Mouse (Mus musculus) kidney, adult 2 months (tissue): ENCODE measurements around the gene Zfp612. TPM values are rescaled to one million over a fixed set of nuclear protein-coding genes. Genes with fewer than 3 reads are reported as not detected.

Experiments
- DNase-seq: peaks from one replicate; pipeline ENCODE4 v3.0.0; 2021
- H3K27ac ChIP-seq: fragments of 200-500 bp; 2 replicates; pipeline ENCODE4 v1.5.1; 2012; ENCODE audit warnings: low read depth, low read length, control low read depth, inconsistent platforms; ENCODE audit not compliant: insufficient read depth
- H3K27me3 ChIP-seq: fragments of 200-500 bp; replicated peaks from 2 replicates; pipeline ENCODE4 v1.6.1; 2012; ENCODE audit warnings: mild to moderate bottlenecking, moderate library complexity, low read length, inconsistent platforms; ENCODE audit not compliant: control insufficient read depth, insufficient read depth
- H3K36me3 ChIP-seq: fragments of 200-500 bp; 2 replicates; pipeline ENCODE4 v1.6.1; 2012; ENCODE audit warnings: mild to moderate bottlenecking, moderate library complexity, low read length, inconsistent platforms; ENCODE audit not compliant: control insufficient read depth, insufficient read depth
- H3K4me1 ChIP-seq: fragments of 200-500 bp; 2 replicates; pipeline ENCODE4 v1.6.1; 2011; ENCODE audit warnings: low read length; ENCODE audit not compliant: control insufficient read depth, insufficient read depth
- H3K4me3 ChIP-seq: fragments of 200-500 bp; 2 replicates; pipeline ENCODE4 v1.5.1; 2011; ENCODE audit warnings: mild to moderate bottlenecking, low read depth, low read length, control low read depth; ENCODE audit not compliant: insufficient read depth
- CTCF ChIP-seq: fragments of 200-500 bp; conservative IDR thresholded peaks from 2 replicates; pipeline ENCODE4 v1.5.1; 2011; ENCODE audit warnings: low read depth, mild to moderate bottlenecking, control low read depth, low read length, moderate library complexity, mixed read lengths; ENCODE audit not compliant: insufficient read depth, insufficient read length
- POLR2A ChIP-seq: fragments of 200-500 bp; IDR thresholded peaks from one replicate; pipeline ENCODE4 v1.6.1; 2011; ENCODE audit warnings: low read depth, low read length, control low read depth
- WGBS: fragments of 180-500 bp; shearing (Covaris S2); methylation state at CpG from one replicate; pipeline ENCODE4 v1.1.7; 2018; 5-methylcytosine and 5-hydroxymethylcytosine counted together
- polyA plus RNA-seq: library from polyadenylated mRNA; depleted of rRNA; stranded (reverse); fragments of >200 nt; gene quantifications from 2 replicates; pipeline ENCODE4 v1.2.3, GENCODE M21; 2012

Gene Zfp612
- polyA plus RNA-seq, 1 experiment, result 2.3 TPM

DNA sequence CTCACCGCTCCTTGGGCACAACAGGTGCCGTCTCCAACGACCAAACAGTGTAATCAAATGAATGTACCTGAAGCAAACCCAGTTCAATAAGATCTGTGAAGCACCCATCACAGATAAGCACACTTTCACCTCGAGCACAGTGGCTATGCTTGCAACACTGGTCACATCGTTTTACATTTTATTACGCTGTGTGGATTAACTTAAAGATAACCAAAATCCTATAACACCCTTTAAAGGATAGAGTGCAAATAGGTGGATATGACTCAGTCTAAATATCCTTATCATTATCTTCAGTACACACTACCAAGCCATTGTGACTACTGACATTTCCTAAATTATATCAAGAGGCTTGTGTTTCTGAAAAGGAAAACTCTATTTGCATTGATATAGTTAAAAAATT lies 28.3 kb upstream of the Zfp612 start:
- H3K36me3 ChIP-seq, result no peaks in the 10 kb centered on the region
- no peaks in the 10 kb centered on the region for H3K4me1 ChIP-seq
- H3K4me3 ChIP-seq, result no peak overlapping the region
- TF ChIP-seq POLR2A, result no peak
- no peak for TF ChIP-seq CTCF
- DNase-seq, result no peak
- no peak overlapping the region for H3K27ac ChIP-seq
- WGBS, result 79% methylated on average over 6 of the region's 6 CpGs
- no peaks in the 10 kb centered on the region for H3K27me3 ChIP-seq

DNA sequence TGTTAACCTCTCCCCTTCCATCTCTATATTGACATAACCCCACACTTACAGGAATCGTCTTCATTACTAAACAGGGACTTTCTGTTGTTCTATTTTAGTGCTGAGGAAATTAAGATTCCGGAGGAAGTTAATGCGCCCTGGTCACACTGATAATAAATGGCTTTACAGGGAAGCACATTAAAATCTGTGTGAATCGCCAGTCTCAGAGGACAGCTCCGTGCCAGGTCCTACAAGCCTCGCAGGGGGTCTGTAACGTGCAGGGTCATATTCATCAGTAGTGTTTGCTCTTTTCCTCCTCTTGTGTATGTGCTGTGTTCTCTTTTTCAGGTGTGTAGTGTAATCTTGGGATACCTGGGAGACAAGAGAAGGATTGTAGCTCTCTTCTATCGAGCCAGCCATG lies 21.3 kb upstream of the Zfp612 start:
- 47% methylated on average over 8 of the region's 8 CpGs for WGBS
- DNase-seq, result no peak
- no peak overlapping the region for H3K4me3 ChIP-seq
- H3K4me1 ChIP-seq, result no peaks in the 10 kb centered on the region
- H3K36me3 ChIP-seq, result no peaks in the 10 kb centered on the region
- TF ChIP-seq CTCF (no peak), POLR2A (no peak)
- H3K27me3 ChIP-seq, result no peaks in the 10 kb centered on the region
- H3K27ac ChIP-seq, result no peak overlapping the region

DNA sequence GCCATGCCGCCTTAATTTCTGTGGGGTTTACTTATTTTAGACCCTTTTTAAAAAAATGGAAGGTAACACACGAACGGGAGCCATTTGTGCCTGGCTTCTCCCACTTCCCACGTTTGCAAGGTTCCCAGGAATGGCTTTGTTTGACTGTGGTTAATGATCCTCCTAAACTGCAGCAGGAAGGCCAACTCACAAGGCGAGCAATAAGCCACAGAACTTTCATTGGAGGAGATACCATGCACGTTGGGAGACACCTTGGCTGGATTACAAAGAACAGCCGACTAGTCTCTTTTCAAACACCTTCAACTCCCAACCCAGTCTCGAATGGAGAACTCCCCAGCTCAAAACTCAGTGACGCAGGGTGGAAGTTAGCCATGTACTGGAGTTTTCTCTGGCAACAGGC lies 15.4 kb upstream of the Zfp612 start:
- WGBS, result 43% methylated on average over 9 of the region's 9 CpGs
- Histone ChIP-seq H3K4me1 (no peaks in the 10 kb centered on the region), H3K27ac (no peak overlapping the region), H3K27me3 (no peaks in the 10 kb centered on the region), H3K36me3 (no peaks in the 10 kb centered on the region), H3K4me3 (no peak overlapping the region)
- DNase-seq, result peak; percentile 18
- TF ChIP-seq CTCF, result no peak
- no peak for TF ChIP-seq POLR2A

DNA sequence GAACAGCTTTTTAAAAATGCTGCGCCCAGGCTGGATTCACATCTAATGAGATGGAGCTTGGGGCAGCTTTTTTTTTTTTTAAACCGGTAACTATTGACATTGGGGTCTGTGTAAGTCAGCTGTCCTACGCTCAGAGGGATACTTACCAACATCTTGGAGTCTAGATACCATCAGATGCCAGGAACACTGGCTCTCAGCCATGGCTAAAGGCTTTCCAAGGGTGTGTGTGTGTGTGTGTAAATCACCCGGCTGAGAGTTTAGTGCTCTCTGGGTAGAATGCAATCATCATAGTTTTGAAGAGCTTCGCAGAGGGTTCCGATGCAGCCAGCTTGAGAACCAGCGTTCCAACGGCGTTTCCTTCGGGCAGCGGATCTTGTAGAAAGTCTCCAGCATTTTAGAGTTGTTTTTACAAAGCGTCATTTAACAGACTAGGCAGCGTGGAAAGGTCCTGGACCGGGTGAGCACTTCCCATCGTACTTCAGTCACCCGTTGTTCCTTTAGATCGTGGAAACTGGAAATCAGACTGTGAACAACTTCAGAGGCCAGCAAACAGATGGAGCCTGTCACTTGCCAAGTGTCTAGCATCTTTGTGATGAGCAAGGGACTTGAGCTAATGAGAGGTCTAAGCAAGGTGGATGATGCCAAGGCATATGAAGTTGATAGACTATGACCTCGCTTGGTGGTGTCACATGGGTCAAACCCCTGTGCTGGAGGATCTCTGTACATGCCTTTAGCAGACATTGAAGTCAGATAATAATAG lies 14.8 kb upstream of the Zfp612 start:
- Histone ChIP-seq H3K36me3 (no peaks in the 10 kb centered on the region), H3K4me1 (no peaks in the 10 kb centered on the region), H3K27ac (no peak overlapping the region), H3K4me3 (no peak overlapping the region), H3K27me3 (no peaks in the 10 kb centered on the region)
- TF ChIP-seq CTCF (no peak), POLR2A (no peak)
- WGBS, result 87% methylated on average over 18 of the region's 18 CpGs
- no peak for DNase-seq

DNA sequence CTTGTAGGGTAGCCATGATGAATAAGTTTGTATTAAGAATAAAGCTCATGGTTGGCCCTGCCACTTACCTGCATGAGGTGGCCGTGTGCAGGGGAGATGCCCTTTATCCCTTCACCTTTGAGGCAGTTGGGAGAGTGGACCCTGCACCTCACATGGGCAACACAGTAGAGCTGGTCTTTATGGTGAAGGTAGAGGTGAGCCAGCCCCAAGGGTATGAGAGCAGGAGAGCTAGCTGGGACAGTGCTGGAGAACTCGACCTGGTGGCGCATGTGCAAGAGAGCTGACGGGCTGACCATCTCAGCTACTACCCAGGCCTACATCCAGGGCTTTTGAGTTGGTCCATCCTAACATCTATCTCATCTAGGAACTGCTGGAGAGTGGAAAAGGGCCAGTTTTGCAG lies 13.9 kb upstream of the Zfp612 start:
- no peak for TF ChIP-seq POLR2A
- no peak overlapping the region for H3K27ac ChIP-seq

DNA sequence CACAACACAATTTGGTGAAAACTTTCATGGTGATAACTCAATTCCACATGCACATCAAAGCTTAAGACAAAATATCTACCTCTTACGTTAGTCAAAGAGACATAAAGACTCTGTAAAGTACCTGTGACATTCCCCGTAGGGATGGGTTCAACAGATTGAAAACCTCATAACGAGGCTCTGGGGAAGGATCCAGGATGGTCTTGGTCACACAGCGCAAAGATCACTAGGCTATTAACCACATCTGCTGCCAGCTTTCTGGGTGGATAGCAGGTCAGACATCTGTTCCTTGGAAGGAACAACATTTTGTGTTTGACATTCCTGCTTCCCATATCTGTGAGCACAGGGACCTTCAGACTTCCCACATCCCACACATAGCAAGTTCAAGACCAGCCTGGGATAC lies 9.8 kb upstream of the Zfp612 start:
- Histone ChIP-seq H3K27me3 (no peaks in the 10 kb centered on the region), H3K4me3 (no peak overlapping the region), H3K36me3 (no peaks in the 10 kb centered on the region), H3K4me1 (no peaks in the 10 kb centered on the region), H3K27ac (no peak overlapping the region)
- WGBS, result 86% methylated on average over 4 of the region's 4 CpGs
- no peak for DNase-seq
- TF ChIP-seq POLR2A (no peak), CTCF (no peak)

More for the DNA sequence above, 13.9 kb upstream of the Zfp612 start:
- no peak for DNase-seq
- Histone ChIP-seq H3K4me1 (no peaks in the 10 kb centered on the region), H3K4me3 (no peak overlapping the region), H3K27me3 (no peaks in the 10 kb centered on the region), H3K36me3 (no peaks in the 10 kb centered on the region)
- 89% methylated on average over 4 of the region's 4 CpGs for WGBS

DNA sequence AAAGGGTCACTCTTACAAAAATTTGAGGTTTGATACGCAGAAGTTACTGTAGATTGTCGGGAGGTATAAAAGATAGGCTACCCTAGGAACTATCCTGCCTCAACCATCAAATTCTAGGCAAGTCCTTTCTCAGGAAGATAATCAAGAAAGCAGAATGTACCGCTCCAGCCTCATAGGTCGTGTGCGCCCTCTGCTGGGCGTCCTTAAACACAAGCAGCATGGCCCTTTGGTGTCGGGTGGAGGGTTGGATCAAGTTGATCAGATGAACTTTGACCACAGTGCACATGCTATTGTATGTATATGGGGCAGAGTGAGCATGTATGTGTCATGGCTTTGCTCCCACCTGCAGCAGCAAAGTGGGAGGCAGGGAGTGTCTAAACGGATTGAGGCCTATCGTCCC lies 7.9 kb upstream of the Zfp612 start:
- no peaks in the 10 kb centered on the region for H3K36me3 ChIP-seq
- WGBS, result 16% methylated on average over 9 of the region's 9 CpGs
- peak; percentile 56 for DNase-seq
- H3K4me1 ChIP-seq, result no peaks in the 10 kb centered on the region
- H3K27me3 ChIP-seq, result no peaks in the 10 kb centered on the region
- no peak overlapping the region for H3K27ac ChIP-seq
- H3K4me3 ChIP-seq, result no peak overlapping the region
- TF ChIP-seq POLR2A (no peak), CTCF (peak; percentile 97)
